Mouse (Mus musculus) cortical plate, adult 2 months (tissue): ENCODE results near the gene Pemt.

Experiments
- CTCF ChIP-seq: fragments of 200-500 bp; IDR thresholded peaks from 2 replicates; pipeline ENCODE4 v1.5.1; 2011; ENCODE audit warnings: mild to moderate bottlenecking, control low read depth, low read length; ENCODE audit not compliant: insufficient read depth; ENCODE audit errors: extremely low read depth
- POLR2A ChIP-seq: fragments of 200-500 bp; IDR thresholded peaks from 2 replicates; pipeline ENCODE4 v1.6.1; 2011; ENCODE audit warnings: mild to moderate bottlenecking, low read length, control low read depth; ENCODE audit not compliant: insufficient read depth; ENCODE audit errors: extremely low read depth

DNA sequence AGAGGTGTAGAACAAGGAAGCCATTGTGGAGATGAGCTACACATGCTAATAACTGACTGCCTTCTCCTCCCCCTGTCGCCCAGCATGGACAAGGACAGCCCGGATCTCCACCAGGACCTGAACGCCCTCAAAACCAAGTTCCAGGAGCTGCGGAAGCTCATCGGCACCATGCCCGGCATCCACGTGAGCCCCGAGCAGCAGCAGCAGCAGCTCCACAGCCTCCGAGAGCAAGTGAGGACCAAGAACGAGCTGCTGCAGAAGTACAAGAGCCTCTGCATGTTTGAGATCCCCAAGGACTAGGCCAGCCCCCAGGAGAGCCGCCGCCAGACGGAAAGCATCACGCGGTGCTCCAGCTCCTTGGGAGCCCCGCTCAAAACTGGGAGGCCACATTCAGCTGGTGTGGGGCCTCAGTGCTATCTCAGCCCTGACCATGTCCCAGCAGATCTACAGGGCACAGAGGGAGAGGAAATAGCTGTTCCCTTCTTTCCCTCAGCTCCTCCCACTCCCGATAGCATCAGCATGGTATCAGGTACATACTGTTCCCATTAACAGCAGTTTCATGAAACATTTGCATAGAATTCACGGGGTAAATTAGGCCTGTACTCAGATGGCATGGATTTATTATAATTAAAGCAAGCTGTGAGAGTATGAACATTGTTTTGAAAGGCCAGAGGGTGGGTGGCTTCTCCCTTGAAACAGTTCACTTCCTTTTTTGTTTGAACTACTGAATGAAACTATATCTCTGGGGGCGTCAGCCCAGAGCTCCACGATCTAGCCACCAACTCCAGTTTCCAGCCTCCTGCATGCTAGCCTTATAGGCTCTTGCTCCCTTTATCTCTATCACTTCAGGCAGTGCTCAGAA is 85.6 kb downstream of the Pemt start:
- no peak; the same call in 1 of the 2 replicates for TF ChIP-seq POLR2A
- no peak for TF ChIP-seq CTCF
